Mouse (Mus musculus) intestine, embryonic 14.5 days (tissue): ENCODE data around the gene Uqcrq. TPM values are rescaled to one million over a fixed set of nuclear protein-coding genes. Genes with fewer than 3 reads are reported as not detected.
"Not testable (repeated sequence)": the region's sequence is repeated elsewhere in the genome, so short reads cannot be mapped to it uniquely, and the experiment has no call there.

Experiments
- ATAC-seq: fragments of 200-750 bp; cut with Nextera tagmentation; replicated peaks from 2 replicates; pipeline ENCODE4 v1.8.0; 2017; ENCODE audit warnings: low read depth, moderate number of reproducible peaks, moderate TSS enrichment, moderate library complexity; ENCODE audit not compliant: low FRiP score, low TSS enrichment
- DNase-seq: peaks from one replicate; pipeline ENCODE4 v3.0.0-alpha.2; 2018; ENCODE audit warnings: low spot score
- H3K27ac ChIP-seq: fragments of 300-500 bp; sonication (generic); 2 replicates; pipeline ENCODE4 v1.5.1; 2014; ENCODE audit warnings: low read depth, mild to moderate bottlenecking, control low read depth
- H3K27me3 ChIP-seq: fragments of 300-500 bp; sonication (generic); replicated peaks from 2 replicates; pipeline ENCODE4 v1.6.1; 2014; ENCODE audit warnings: low read length, control low read depth; ENCODE audit not compliant: control insufficient read depth, insufficient read depth
- H3K36me3 ChIP-seq: fragments of 300-500 bp; sonication (generic); 2 replicates; pipeline ENCODE4 v1.6.1; 2014; ENCODE audit warnings: low read length, control low read depth; ENCODE audit not compliant: control insufficient read depth, insufficient read depth
- H3K4me1 ChIP-seq: fragments of 300-500 bp; sonication (generic); replicated peaks from 2 replicates; pipeline ENCODE4 v1.6.1; 2014; ENCODE audit warnings: low read length, control low read depth, mixed read lengths; ENCODE audit not compliant: control insufficient read depth, insufficient read depth
- H3K4me2 ChIP-seq: fragments of 300-500 bp; sonication (generic); 2 replicates; pipeline ENCODE4 v1.6.1; 2014; ENCODE audit warnings: low read length
- H3K4me3 ChIP-seq: fragments of 300-500 bp; sonication (generic); 2 replicates; pipeline ENCODE4 v1.5.1; 2014; ENCODE audit warnings: low read depth, low read length, control low read depth, mixed read lengths
- H3K9ac ChIP-seq: fragments of 300-500 bp; sonication (generic); 2 replicates; pipeline ENCODE4 v1.6.1; 2014; ENCODE audit warnings: mild to moderate bottlenecking, low read length
- H3K9me3 ChIP-seq: fragments of 300-500 bp; sonication (generic); 2 replicates; pipeline ENCODE4 v1.6.1; 2016; ENCODE audit warnings: low read length, control low read depth; ENCODE audit not compliant: control insufficient read depth
- WGBS: fragments of 180-500 bp; shearing (Covaris S2); extraction: QIAGEN DNeasy Blood & Tissue Kit; methylation state at CpG from one replicate; pipeline ENCODE4 v1.1.7; 2014; 5-methylcytosine and 5-hydroxymethylcytosine counted together
- polyA plus RNA-seq: library from polyadenylated mRNA; unstranded; fragments of >200 nt; fragmentation: Nextera tagmentation; extraction: Ambion mirVana; gene quantifications from 2 replicates; pipeline ENCODE4 v1.2.1, GENCODE M21; 2014

Gene Uqcrq
- polyA plus RNA-seq, 1 experiment from 2014 or later = 717 TPM

DNA sequence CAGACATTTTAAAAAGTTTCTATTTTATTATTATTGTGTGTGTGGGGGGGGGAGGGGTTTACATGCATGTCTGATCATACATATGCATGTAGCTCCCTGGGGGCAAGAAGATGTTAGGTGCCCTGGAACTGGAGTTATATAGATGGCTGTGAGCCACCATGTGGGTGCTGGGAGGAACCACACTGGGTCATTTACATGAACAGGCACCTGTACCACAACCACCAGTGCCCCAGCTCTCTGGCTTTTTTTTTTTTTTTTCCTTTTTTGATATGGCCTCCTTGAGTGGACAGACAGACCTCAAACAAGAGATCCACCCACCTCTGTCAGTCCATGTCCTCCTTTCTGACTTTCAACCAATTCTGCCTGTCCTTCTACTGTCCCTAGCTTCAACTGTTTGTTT lies 1.4 kb downstream of the Uqcrq start:
- no peak for DNase-seq
- no peak for ATAC-seq
- Histone ChIP-seq H3K4me2 (no peak overlapping the region), H3K4me3 (peak overlapping the region; percentile 95; the same call in 1 of the 2 replicates), H3K27me3 (no peaks in the 10 kb centered on the region), H3K4me1 (peaks cover 9% of the 10 kb centered on the region), H3K27ac (no peak overlapping the region), H3K36me3 (peaks cover 19% of the 10 kb centered on the region), H3K9ac (no peak overlapping the region), H3K9me3 (no peaks in the 10 kb centered on the region)

DNA sequence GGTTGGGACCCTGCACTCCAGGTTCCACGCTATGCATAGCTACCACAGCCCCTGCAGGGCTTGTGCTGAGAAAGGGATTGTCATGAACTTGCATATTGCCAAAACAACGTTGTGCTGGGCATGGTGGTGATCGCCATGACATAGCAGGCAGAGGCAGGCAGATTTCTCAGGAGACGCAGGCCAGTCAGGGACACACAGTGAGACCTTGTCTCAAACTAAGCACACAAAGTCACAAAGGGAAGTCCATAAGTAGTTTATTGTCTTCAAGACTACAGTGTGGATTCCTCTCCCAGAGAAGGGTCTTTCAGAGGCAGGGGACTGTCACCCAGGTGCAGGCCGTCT lies 1.9 kb downstream of the Uqcrq start:
- ATAC-seq = no peak

DNA sequence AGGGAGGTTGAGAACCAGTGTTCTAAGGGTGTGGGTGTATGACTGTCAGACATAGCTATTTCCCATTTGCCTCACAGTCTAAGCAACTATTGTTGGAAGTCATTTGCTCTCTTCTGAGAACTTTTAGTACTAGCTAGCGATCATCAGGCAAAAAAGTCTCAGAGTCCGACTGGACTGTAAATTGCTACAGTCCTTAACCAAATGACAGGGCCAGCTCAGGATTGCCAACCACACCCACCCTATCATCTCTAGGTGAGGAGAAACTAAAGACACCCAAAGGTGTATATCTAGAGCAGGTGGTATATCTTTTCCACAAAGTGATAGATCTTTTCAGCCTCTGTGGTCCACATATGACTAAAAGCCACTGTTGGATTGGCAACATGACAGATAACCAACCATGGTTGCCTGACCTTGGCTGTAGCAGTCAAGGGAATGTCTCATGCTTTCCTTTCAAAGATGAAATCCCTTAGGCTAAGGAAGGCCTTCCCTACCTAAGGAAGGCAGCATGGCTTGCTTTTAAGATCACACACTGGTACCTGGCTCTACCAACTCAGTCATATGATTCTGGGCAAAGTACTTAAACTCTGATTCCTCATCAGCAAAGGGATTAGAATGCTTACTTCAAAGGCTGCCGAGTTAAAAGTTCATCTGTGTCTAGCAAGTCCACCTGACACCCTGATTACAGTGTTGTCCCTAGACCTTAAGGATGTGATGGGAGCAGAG lies 2.5 kb downstream of the Uqcrq start:
- H3K36me3 ChIP-seq = peaks cover 19% of the 10 kb centered on the region
- ATAC-seq (no peak), DNase-seq (no peak)
- no peak overlapping the region for H3K27ac ChIP-seq
- H3K4me2 ChIP-seq = no peak overlapping the region
- H3K4me1 ChIP-seq = peaks cover 9% of the 10 kb centered on the region
- 92% methylated on average over 3 of the region's 3 CpGs for WGBS
- H3K4me3 ChIP-seq = no peak overlapping the region
- H3K27me3 ChIP-seq = no peaks in the 10 kb centered on the region
- H3K9me3 ChIP-seq = no peaks in the 10 kb centered on the region
- no peak overlapping the region for H3K9ac ChIP-seq

More for the DNA sequence above, 1.9 kb downstream of the Uqcrq start:
- no peaks in the 10 kb centered on the region for H3K9me3 ChIP-seq
- no peak overlapping the region for H3K4me3 ChIP-seq
- H3K27ac ChIP-seq = no peak overlapping the region
- WGBS = 92% methylated on average over 5 of the region's 5 CpGs
- H3K27me3 ChIP-seq = no peaks in the 10 kb centered on the region
- H3K4me1 ChIP-seq = peaks cover 9% of the 10 kb centered on the region
- no peak for DNase-seq
- no peak overlapping the region for H3K4me2 ChIP-seq
- no peak overlapping the region for H3K9ac ChIP-seq
- peaks cover 19% of the 10 kb centered on the region for H3K36me3 ChIP-seq

DNA sequence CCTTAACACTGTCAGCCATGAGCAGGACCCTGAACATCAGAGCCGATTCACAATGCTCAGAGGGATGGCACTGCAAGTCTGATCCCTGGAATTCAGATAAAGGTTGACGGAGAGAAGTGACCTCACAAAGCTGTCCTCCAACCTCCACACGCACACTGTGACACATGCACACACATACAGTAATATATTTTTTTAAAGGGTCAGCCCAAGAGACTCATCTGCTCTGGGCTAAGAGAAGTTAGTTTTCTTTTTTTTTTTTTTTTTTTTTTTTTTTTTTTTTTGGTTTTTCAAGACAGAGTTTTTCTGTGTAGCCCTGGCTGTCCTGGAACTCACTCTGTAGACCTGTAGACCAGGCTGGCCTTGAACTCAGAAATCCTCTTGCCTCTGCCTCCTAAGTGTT lies 3.7 kb downstream of the Uqcrq start:
- not testable (repeated sequence) for ATAC-seq, H3K27ac ChIP-seq, H3K27me3 ChIP-seq, H3K9me3 ChIP-seq, H3K4me2 ChIP-seq, DNase-seq, H3K4me3 ChIP-seq, H3K9ac ChIP-seq, H3K4me1 ChIP-seq
- peaks cover 20% of the 10 kb centered on the region for H3K36me3 ChIP-seq
- 83% methylated on average over 3 of the region's 3 CpGs for WGBS

DNA sequence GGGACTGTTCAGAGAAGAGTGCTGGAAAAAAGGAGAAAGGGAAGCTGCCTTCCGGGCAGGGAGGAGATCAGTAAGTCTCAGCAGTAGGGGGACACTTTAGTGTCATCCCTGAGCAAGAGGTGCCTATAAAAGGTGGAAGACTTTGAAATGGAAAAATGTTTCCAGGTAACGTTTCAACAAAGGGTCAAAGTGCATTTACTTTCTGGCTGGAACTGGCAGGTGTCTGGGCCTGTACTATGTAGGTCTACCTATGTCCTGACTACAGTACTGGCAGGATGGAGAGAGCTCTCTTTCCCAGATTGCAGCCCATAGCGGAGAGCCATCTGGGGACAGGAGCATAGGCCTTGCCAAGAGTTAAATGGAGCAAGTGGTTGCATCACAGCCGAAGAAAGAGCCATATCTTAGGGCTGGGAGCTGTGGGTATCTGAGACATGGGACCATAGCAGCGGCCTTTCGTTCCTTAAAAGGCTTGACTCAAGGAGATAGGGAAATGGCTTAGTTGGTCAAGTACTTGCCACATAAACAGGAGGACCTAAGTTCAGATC lies 4.8 kb downstream of the Uqcrq start:
- Histone ChIP-seq H3K27me3 (no peaks in the 10 kb centered on the region), H3K9me3 (no peaks in the 10 kb centered on the region), H3K9ac (no peak overlapping the region), H3K27ac (no peak overlapping the region), H3K4me2 (no peak overlapping the region), H3K36me3 (peaks cover 29% of the 10 kb centered on the region), H3K4me3 (no peak overlapping the region), H3K4me1 (peaks cover 9% of the 10 kb centered on the region)
- ATAC-seq = no peak
- DNase-seq = no peak
- WGBS = 80% methylated on average over 6 of the region's 6 CpGs

DNA sequence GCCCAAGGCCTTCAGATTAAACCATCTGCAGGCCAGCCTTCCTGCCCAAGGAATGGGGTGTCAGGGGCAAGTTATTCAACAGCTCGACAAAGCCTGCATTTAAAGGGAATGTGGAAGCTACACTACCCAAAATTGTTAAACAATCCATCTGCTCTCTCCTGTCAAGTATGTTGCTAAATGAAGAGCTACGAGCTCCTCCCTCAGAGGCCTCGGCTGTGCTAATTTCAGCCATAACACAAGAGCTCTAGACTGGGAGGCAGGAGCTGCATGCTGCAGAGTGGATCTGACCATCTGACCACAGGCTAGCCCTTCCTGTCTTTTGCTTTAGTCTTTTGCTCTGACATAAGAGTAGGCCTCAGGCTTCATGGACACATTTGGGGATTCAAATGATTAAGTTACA lies 5.4 kb downstream of the Uqcrq start:
- Histone ChIP-seq H3K36me3 (peaks cover 33% of the 10 kb centered on the region), H3K4me3 (no peak overlapping the region), H3K9me3 (no peaks in the 10 kb centered on the region), H3K27ac (no peak overlapping the region), H3K9ac (no peak overlapping the region), H3K4me1 (peaks cover 9% of the 10 kb centered on the region), H3K4me2 (no peak overlapping the region), H3K27me3 (no peaks in the 10 kb centered on the region)
- ATAC-seq (no peak), DNase-seq (no peak)
- WGBS = 32% methylated on average over 3 of the region's 3 CpGs

DNA sequence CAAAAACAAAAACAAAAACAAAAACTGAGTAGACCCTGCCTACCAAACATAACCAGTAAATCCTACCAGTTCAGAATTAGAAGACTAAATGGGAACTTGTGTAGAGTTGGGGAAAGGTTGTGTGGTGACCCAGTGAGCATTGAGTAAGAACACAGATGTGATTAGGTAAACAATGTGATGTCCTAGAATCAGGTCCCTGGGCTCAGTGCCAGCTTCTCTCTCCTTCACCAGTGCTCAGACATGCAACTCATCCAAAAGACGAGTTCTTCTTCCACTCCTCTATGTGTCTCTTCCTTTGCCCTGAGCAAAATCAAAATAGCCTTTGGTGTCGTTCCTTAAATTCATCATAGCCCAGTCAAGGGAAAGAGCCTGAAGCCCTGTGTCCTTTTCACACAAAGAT lies 5.8 kb downstream of the Uqcrq start:
- DNase-seq (no peak), ATAC-seq (no peak)
- peaks cover 38% of the 10 kb centered on the region for H3K36me3 ChIP-seq
- H3K27me3 ChIP-seq = no peaks in the 10 kb centered on the region
- no peak overlapping the region for H3K9ac ChIP-seq
- no peak overlapping the region for H3K27ac ChIP-seq
- no peaks in the 10 kb centered on the region for H3K9me3 ChIP-seq
- peaks cover 6% of the 10 kb centered on the region for H3K4me1 ChIP-seq
- H3K4me3 ChIP-seq = no peak overlapping the region
- 57% methylated on average over 2 of the region's 2 CpGs for WGBS
- no peak overlapping the region for H3K4me2 ChIP-seq

DNA sequence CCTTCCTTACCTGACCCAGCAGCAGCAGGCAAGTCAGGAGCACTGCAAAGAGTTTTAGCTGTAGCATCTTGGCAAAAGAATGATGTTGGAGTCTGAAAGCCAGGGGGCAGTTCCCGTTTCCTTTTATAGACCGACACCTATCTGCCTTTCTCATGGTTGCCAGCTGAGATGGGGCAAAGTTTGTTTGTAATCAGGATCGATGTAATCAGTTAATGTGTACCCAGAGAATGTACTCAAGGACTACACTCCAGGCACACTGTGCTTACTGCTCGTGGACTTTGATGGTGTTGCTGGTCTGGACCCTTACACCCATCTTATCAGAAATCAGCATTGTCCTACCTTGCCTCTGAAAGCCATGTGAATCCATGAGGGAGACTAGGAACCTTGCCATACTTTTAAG lies 7.6 kb downstream of the Uqcrq start, which contains the start of gene Leap2:
Gene Leap2 (minus strand): TSS at position 135 of the 400 bp plus-strand sequence.
- no peak within 1 kb of the TSS for H3K4me2 ChIP-seq
- ATAC-seq = no peak
- no peak within 1 kb of the TSS for H3K9ac ChIP-seq

DNA sequence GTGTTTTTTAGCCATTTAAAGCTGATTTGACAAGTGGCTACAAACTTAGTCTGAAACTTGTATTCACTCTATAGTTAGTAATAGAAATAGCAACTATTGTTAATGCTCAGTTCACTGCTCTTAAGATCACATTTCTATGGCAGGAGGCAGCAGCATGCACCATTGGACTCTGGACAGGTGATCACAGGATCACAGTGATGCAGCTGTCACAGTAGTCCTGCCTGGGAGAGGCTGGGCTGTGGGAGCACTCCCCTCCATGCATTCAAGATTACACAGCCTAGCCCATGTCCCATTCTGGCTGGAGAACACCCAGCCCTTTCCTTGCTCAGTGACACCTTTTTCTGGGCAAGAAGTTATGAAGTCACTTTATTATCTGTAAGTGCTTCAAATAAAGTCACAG lies 12.6 kb downstream of the Uqcrq start:
- Histone ChIP-seq H3K4me2 (no peak overlapping the region), H3K27me3 (no peaks in the 10 kb centered on the region), H3K9ac (no peak overlapping the region), H3K27ac (no peak overlapping the region), H3K36me3 (peaks cover 78% of the 10 kb centered on the region), H3K9me3 (no peaks in the 10 kb centered on the region), H3K4me3 (no peak overlapping the region), H3K4me1 (no peaks in the 10 kb centered on the region)
- ATAC-seq (no peak), DNase-seq (no peak)

More for the DNA sequence above, 7.6 kb downstream of the Uqcrq start, which contains the start of gene Leap2:
- Histone ChIP-seq H3K9me3 (no peaks in the 10 kb centered on the region), H3K36me3 (peaks cover 36% of the 10 kb centered on the region), H3K4me3 (no peak within 1 kb of the TSS), H3K27ac (no peak within 1 kb of the TSS), H3K27me3 (no peaks in the 10 kb centered on the region), H3K4me1 (no peaks in the 10 kb centered on the region)
- no peak for DNase-seq
- WGBS = 78% methylated on average over 4 of the region's 4 CpGs
